Mouse (Mus musculus): ENCODE results near the gene Copa. TPM values are rescaled to one million over a fixed set of nuclear protein-coding genes. Genes with fewer than 3 reads are reported as not detected.

The Copa gene
- polyA plus RNA-seq, 1 experiment from 2014 or later: 181 TPM

DNA sequence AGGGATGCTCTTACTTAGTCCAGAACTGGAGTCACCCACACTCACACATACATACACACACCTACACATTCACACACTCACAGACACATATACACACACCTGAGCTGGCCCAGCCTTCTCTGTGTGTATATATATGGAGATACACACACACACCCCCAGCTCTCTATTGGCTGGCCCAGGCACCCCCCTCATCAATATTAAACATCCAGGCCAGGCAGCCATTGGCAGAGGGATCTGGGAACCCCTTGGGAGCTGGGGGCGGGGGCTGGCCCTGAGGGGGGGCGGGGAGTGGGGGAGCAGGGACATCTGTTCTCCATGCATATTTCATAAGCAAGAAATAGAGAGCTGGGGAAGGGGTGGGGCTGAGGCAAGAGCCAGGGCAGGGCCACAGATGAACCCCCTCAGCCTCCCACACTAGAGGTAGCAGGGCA lies 24.8 kb upstream of the Copa start, which contains the start of gene Nhlh1:
TSS of gene Nhlh1 (minus strand) at position 83 of the 431 bp plus-strand sequence.
- peak within 1 kb of the TSS; percentile 29 for H3K4me2 ChIP-seq (ENCODE audit: low read length)
- WGBS: 22% methylated on average over 2 of the region's 2 CpGs
- H3K4me1 ChIP-seq (ENCODE audit: control insufficient read depth, insufficient read depth, low read depth, low read length): peaks cover 15% of the 10 kb centered on the region
- H3K4me3 ChIP-seq (ENCODE audit: low read length): peak within 1 kb of the TSS; percentile 31
- no peaks in the 10 kb centered on the region for H3K9me3 ChIP-seq (ENCODE audit: control insufficient read depth, low read length)
- ATAC-seq: peak; percentile 46; the same call in 1 of the 2 replicates
- peak within 1 kb of the TSS; percentile 52 for H3K27ac ChIP-seq (ENCODE audit: low read depth, low read length)
- no peaks in the 10 kb centered on the region for H3K27me3 ChIP-seq (replicated peaks; ENCODE audit: control insufficient read depth, insufficient read depth, low read length)
- H3K9ac ChIP-seq (ENCODE audit: low read depth, low read length): peak within 1 kb of the TSS; percentile 39; the same call in 1 of the 2 replicates
- no peaks in the 10 kb centered on the region for H3K36me3 ChIP-seq (ENCODE audit: control insufficient read depth, insufficient read depth, low read length)

DNA sequence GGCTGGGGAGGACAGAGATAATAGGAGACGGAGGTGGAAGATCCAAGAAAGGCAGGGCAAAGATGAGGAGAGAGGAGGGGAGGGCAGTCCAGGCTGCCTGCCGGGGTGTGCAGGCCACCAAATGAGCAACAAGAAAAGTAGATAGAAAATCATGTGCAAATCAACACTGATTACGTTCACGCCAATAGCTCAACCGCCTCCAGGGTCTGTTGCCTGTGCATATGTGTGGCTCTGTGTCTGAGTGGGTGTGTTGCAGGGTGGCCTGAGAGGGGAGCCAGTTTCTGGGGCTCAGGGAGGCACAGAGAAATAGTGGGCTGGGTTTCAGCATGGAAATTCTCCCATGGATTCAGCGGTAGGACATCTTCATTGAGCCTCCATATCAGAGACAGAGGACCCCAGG lies 24.0 kb upstream of the Copa start:
- H3K9ac ChIP-seq (ENCODE audit: low read depth, low read length): no peak overlapping the region
- H3K36me3 ChIP-seq (ENCODE audit: control insufficient read depth, insufficient read depth, low read length): no peaks in the 10 kb centered on the region
- H3K4me1 ChIP-seq (ENCODE audit: control insufficient read depth, insufficient read depth, low read depth, low read length): peaks cover 14% of the 10 kb centered on the region
- H3K27me3 ChIP-seq (replicated peaks; ENCODE audit: control insufficient read depth, insufficient read depth, low read length): no peaks in the 10 kb centered on the region
- 0 out of 2 replicates have a peak, but pooled peaks have one; percentile 12 for ATAC-seq
- no peak overlapping the region for H3K4me2 ChIP-seq (ENCODE audit: low read length)
- no peak overlapping the region for H3K4me3 ChIP-seq (ENCODE audit: low read length)
- no peaks in the 10 kb centered on the region for H3K9me3 ChIP-seq (ENCODE audit: control insufficient read depth, low read length)
- WGBS: 34% methylated on average over 6 of the region's 6 CpGs
- peak overlapping the region; percentile 52 for H3K27ac ChIP-seq (ENCODE audit: low read depth, low read length)

DNA sequence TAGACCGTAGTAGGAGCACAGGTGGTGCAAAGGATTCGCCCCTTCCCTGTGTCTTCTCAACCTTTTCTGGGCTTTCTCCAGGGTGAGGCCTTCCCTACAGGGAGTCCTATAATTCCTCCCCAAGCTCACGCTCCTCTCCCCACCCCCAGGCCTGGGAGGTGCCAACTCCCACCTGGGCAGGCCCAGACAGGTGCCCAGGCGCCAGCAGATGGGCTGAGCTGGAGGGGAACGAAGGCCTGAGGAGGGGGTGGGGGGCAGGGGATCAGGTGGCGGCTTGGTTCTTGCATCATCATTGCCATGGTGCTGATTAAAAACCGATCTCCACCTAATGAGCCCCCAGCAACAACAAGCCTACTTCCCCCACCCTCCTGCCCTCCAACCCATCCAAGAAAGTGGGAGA lies 23.5 kb upstream of the Copa start:
- Histone ChIP-seq H3K9me3 (ENCODE audit: control insufficient read depth, low read length) (no peaks in the 10 kb centered on the region), H3K36me3 (ENCODE audit: control insufficient read depth, insufficient read depth, low read length) (no peaks in the 10 kb centered on the region), H3K27me3 (replicated peaks; ENCODE audit: control insufficient read depth, insufficient read depth, low read length) (no peaks in the 10 kb centered on the region), H3K4me3 (ENCODE audit: low read length) (no peak overlapping the region), H3K9ac (ENCODE audit: low read depth, low read length) (0 out of 2 replicates have a peak overlapping the region, but pooled peaks have one; percentile 11), H3K4me1 (ENCODE audit: control insufficient read depth, insufficient read depth, low read depth, low read length) (peaks cover 9% of the 10 kb centered on the region), H3K4me2 (ENCODE audit: low read length) (no peak overlapping the region), H3K27ac (ENCODE audit: low read depth, low read length) (peak overlapping the region; percentile 52)
- WGBS: 42% methylated on average over 7 of the region's 7 CpGs
- ATAC-seq: no peak

DNA sequence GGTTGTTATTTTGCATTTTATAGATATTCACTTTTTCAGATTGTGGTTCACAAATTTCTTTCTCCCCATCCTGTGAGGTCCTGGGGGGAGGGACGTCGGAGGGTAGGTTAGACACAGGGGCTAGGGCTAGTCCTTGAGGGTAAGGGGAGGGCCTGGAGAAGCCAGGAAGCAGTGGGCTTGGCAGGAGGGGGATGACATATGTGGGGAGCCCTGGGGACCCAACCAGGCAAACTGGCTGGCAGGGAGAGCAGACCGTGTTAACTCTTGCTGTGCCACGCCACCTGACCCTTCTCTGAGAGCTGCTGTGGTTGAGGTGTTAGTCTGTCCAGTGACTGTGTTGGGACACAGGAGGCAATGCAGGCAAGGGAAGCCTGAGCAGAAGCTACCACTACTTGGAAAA lies 21.7 kb upstream of the Copa start:
- ATAC-seq: no peak; the same call in 1 of the 2 replicates
- Histone ChIP-seq H3K27me3 (replicated peaks; ENCODE audit: control insufficient read depth, insufficient read depth, low read length) (no peaks in the 10 kb centered on the region), H3K36me3 (ENCODE audit: control insufficient read depth, insufficient read depth, low read length) (peaks cover 8% of the 10 kb centered on the region; the same call in 1 of the 2 replicates), H3K4me1 (ENCODE audit: control insufficient read depth, insufficient read depth, low read depth, low read length) (peaks cover 6% of the 10 kb centered on the region), H3K27ac (ENCODE audit: low read depth, low read length) (peak overlapping the region; percentile 61; the same call in 1 of the 2 replicates), H3K4me2 (ENCODE audit: low read length) (no peak overlapping the region), H3K9ac (ENCODE audit: low read depth, low read length) (no peak overlapping the region; the same call in 1 of the 2 replicates), H3K4me3 (ENCODE audit: low read length) (no peak overlapping the region), H3K9me3 (ENCODE audit: control insufficient read depth, low read length) (no peaks in the 10 kb centered on the region)
- 19% methylated on average over 4 of the region's 4 CpGs for WGBS

DNA sequence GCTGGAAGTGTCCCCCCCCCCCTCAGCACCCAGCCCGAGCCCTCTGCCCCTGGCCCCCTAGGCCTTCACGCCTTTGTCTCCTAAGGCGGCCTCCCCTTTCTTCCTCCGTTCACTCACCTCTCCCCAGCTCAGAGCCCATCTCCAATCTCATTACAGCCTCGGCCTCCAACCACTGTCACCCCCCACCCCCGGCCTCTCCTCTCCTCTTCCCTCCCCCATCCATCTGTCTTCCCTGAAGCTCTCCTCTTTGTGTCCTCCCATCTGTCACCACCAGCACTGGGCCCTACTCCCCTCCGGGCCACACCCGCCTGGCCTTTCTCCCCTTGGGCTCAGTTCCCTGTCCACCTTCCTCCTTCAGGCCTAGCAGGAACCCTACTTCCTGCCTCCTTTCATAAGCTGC lies 21.1 kb upstream of the Copa start:
- WGBS: 17% methylated on average over 8 of the region's 8 CpGs
- H3K36me3 ChIP-seq (ENCODE audit: control insufficient read depth, insufficient read depth, low read length): peaks cover 13% of the 10 kb centered on the region; the same call in 1 of the 2 replicates
- peak; percentile 35 for ATAC-seq
- H3K9ac ChIP-seq (ENCODE audit: low read depth, low read length): no peak overlapping the region; the same call in 1 of the 2 replicates
- H3K27ac ChIP-seq (ENCODE audit: low read depth, low read length): peak overlapping the region; percentile 61; the same call in 1 of the 2 replicates
- no peaks in the 10 kb centered on the region for H3K9me3 ChIP-seq (ENCODE audit: control insufficient read depth, low read length)
- no peak overlapping the region for H3K4me2 ChIP-seq (ENCODE audit: low read length)
- H3K4me1 ChIP-seq (ENCODE audit: control insufficient read depth, insufficient read depth, low read depth, low read length): peaks cover 6% of the 10 kb centered on the region
- no peak overlapping the region for H3K4me3 ChIP-seq (ENCODE audit: low read length)
- H3K27me3 ChIP-seq (replicated peaks; ENCODE audit: control insufficient read depth, insufficient read depth, low read length): no peaks in the 10 kb centered on the region

DNA sequence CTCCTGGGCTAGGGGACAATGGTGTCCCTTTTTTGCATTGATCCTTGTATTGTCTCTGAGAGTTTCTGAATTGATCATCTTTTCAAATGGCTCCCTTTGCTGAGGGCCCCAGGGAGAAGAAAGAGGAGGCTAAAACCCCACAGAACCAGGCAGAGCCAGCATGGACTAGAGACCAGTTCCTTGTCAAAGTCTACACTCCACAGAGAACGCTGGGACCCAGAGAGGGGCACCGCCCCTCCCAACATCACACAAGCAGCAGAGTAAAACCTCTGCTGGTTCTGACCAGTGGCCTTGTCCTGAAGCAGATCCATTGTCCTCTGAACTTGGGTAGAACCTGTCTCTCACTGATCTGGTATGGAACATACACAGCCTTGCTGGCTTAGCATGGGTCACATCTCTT lies 20.2 kb upstream of the Copa start:
- no peak for ATAC-seq
- Histone ChIP-seq H3K4me1 (ENCODE audit: control insufficient read depth, insufficient read depth, low read depth, low read length) (peaks cover 6% of the 10 kb centered on the region), H3K27ac (ENCODE audit: low read depth, low read length) (no peak overlapping the region), H3K9me3 (ENCODE audit: control insufficient read depth, low read length) (no peaks in the 10 kb centered on the region), H3K4me3 (ENCODE audit: low read length) (no peak overlapping the region), H3K4me2 (ENCODE audit: low read length) (no peak overlapping the region), H3K9ac (ENCODE audit: low read depth, low read length) (no peak overlapping the region), H3K36me3 (ENCODE audit: control insufficient read depth, insufficient read depth, low read length) (peaks cover 20% of the 10 kb centered on the region), H3K27me3 (replicated peaks; ENCODE audit: control insufficient read depth, insufficient read depth, low read length) (no peaks in the 10 kb centered on the region)
- WGBS: 89% methylated on average over 2 of the region's 2 CpGs

DNA sequence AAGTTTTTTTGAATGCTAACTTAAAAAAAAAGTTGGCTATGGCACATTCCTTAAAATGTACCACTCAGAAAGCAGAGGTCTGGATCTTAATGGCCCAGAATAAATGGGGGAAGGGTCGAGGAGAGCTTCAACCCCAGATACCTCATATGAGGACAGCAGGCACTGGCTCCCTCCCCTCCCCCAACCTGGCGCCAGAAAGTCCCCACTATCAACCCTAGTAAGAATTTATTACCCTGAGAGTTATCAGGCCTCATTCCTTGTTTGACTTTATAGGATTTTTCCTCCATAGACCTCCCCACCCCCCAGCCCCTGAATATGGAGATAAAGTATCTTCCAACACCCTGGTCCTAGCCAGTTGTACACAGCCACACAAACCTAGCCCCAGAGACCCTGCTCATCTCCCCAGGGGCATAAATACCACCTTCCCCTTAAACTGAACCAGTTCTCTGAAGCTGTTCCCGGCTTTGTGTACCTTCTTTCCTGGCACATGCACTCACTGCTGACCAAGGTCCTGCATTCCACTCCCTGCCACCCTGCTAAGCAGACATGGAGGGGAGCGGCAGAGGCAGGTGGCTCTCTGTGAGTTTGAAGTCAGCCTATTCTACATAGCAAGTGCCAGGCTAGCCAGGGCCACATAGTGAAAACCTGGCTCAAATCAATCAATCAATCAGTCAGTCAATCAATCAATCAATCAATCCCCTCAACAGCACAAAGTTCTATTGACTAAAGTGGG lies 18.9 kb upstream of the Copa start:
- Histone ChIP-seq H3K36me3 (ENCODE audit: control insufficient read depth, insufficient read depth, low read length) (peaks cover 29% of the 10 kb centered on the region), H3K9ac (ENCODE audit: low read depth, low read length) (no peak overlapping the region; the same call in 1 of the 2 replicates), H3K9me3 (ENCODE audit: control insufficient read depth, low read length) (no peaks in the 10 kb centered on the region), H3K27me3 (replicated peaks; ENCODE audit: control insufficient read depth, insufficient read depth, low read length) (no peaks in the 10 kb centered on the region), H3K4me2 (ENCODE audit: low read length) (no peak overlapping the region), H3K4me1 (ENCODE audit: control insufficient read depth, insufficient read depth, low read depth, low read length) (peaks cover 6% of the 10 kb centered on the region), H3K4me3 (ENCODE audit: low read length) (no peak overlapping the region), H3K27ac (ENCODE audit: low read depth, low read length) (no peak overlapping the region)
- no peak for ATAC-seq
- 72% methylated on average over 4 of the region's 4 CpGs for WGBS

DNA sequence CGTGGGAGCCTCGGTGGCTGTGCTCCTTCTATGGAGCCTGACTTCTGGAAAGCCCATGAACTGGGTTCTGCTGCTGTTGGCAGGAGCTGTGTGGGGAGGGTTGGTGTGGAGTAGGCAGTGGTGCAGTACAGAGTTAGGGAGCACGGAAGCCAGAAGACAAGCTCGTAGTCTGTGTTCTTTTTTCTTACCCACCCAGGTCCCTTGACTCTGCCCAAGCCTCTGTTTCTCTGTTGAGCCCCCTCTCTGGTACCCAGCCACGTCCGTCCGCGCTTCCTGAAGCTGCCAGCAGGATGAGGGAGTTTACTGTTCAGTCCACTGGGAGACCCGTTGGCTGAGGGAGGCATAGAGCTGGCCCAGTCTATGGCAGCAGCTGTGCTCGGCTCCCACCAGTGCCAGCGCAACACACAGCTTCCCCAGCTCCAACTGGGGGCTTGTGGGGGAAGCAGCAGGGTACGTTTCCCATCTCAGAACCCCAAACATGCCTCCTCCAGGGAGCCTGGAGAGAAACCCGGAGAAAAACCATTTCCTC lies 17.7 kb upstream of the Copa start:
- WGBS: 33% methylated on average over 13 of the region's 13 CpGs
- peaks cover 40% of the 10 kb centered on the region for H3K36me3 ChIP-seq (ENCODE audit: control insufficient read depth, insufficient read depth, low read length)
- no peaks in the 10 kb centered on the region for H3K27me3 ChIP-seq (replicated peaks; ENCODE audit: control insufficient read depth, insufficient read depth, low read length)
- ATAC-seq: peak; percentile 70
- no peak overlapping the region for H3K4me2 ChIP-seq (ENCODE audit: low read length)
- peaks cover 3% of the 10 kb centered on the region; the same call in 1 of the 2 replicates for H3K4me1 ChIP-seq (ENCODE audit: control insufficient read depth, insufficient read depth, low read depth, low read length)
- H3K9me3 ChIP-seq (ENCODE audit: control insufficient read depth, low read length): no peaks in the 10 kb centered on the region
- H3K9ac ChIP-seq (ENCODE audit: low read depth, low read length): no peak overlapping the region
- peak overlapping the region; percentile 64 for H3K27ac ChIP-seq (ENCODE audit: low read depth, low read length)
- H3K4me3 ChIP-seq (ENCODE audit: low read length): no peak overlapping the region

DNA sequence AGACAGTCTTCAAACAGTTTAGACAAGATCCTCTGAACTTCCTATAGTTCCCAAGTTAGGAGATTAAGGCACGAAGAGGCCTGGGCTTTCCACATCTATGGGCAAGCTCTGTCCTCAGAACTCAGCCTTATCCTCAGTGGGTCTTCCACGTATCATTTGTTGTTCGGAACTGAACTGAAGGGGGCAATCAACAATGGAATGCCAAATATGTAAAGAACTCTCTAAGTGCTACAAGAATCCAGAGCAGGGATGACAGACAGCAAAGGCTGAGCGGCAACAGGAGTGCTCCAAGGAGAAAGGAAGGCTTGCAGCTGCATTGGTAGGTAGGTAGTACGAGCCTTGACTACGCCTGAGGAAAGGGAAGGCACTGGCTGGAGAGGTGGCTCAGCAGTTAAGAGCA lies 12.1 kb upstream of the Copa start:
- Histone ChIP-seq H3K36me3 (ENCODE audit: control insufficient read depth, insufficient read depth, low read length) (peaks cover 80% of the 10 kb centered on the region), H3K4me1 (ENCODE audit: control insufficient read depth, insufficient read depth, low read depth, low read length) (no peaks in the 10 kb centered on the region), H3K9me3 (ENCODE audit: control insufficient read depth, low read length) (no peaks in the 10 kb centered on the region), H3K4me3 (ENCODE audit: low read length) (no peak overlapping the region), H3K9ac (ENCODE audit: low read depth, low read length) (no peak overlapping the region), H3K27ac (ENCODE audit: low read depth, low read length) (no peak overlapping the region), H3K4me2 (ENCODE audit: low read length) (no peak overlapping the region), H3K27me3 (replicated peaks; ENCODE audit: control insufficient read depth, insufficient read depth, low read length) (no peaks in the 10 kb centered on the region)
- no peak for ATAC-seq
- 92% methylated on average over 6 of the region's 6 CpGs for WGBS

Data from hindbrain, embryonic 16.5 days (tissue).